Mouse (Mus musculus) liver, postnatal 0 days (tissue): ENCODE measurements around the gene Dlgap3. TPM values are rescaled to one million over a fixed set of nuclear protein-coding genes. Genes with fewer than 3 reads are reported as not detected.

Source experiments
- ATAC-seq: fragments of 200-750 bp; cut with Nextera tagmentation; 2 replicates; pipeline ENCODE4 v1.8.0; 2017; ENCODE audit warnings: mild to moderate bottlenecking, moderate library complexity
- DNase-seq: peaks from one replicate; pipeline ENCODE4 v3.0.0-alpha.2; 2016
- H3K27ac ChIP-seq: fragments of 300-500 bp; sonication (generic); 2 replicates; pipeline ENCODE4 v1.5.1; 2014; ENCODE audit warnings: antibody characterized with exemption, moderate library complexity, mild to moderate bottlenecking, low read depth
- H3K27me3 ChIP-seq: fragments of 300-500 bp; sonication (generic); 2 replicates; pipeline ENCODE4 v1.6.1; 2014; ENCODE audit warnings: low read length, control low read depth, mixed read lengths; ENCODE audit not compliant: insufficient read depth
- H3K36me3 ChIP-seq: fragments of 300-500 bp; sonication (generic); replicated peaks from 2 replicates; pipeline ENCODE4 v1.6.1; 2014; ENCODE audit warnings: mild to moderate bottlenecking, control low read depth, low read length, moderate library complexity, mixed read lengths; ENCODE audit not compliant: insufficient read depth
- H3K4me1 ChIP-seq: fragments of 300-500 bp; sonication (generic); 2 replicates; pipeline ENCODE4 v1.6.1; 2014; ENCODE audit warnings: antibody characterized with exemption, mild to moderate bottlenecking, control low read depth; ENCODE audit not compliant: insufficient read depth
- H3K4me2 ChIP-seq: fragments of 300-500 bp; sonication (generic); 2 replicates; pipeline ENCODE4 v1.6.1; 2014; ENCODE audit warnings: low read depth, mild to moderate bottlenecking, low read length, moderate library complexity, mixed read lengths
- H3K4me3 ChIP-seq: fragments of 300-500 bp; sonication (generic); 2 replicates; pipeline ENCODE4 v1.5.1; 2014; ENCODE audit warnings: low read depth, low read length
- H3K9ac ChIP-seq: fragments of 300-500 bp; sonication (generic); replicated peaks from 2 replicates; pipeline ENCODE4 v1.6.1; 2014; ENCODE audit warnings: mild to moderate bottlenecking, moderate library complexity
- H3K9me3 ChIP-seq: fragments of 300-500 bp; sonication (generic); 2 replicates; pipeline ENCODE4 v1.6.1; 2016; ENCODE audit warnings: mild to moderate bottlenecking, control low read depth, low read length, mixed read lengths
- CTCF ChIP-seq: sonication (generic); IDR thresholded peaks from 2 replicates; pipeline ENCODE4 v1.5.1; 2016; ENCODE audit warnings: antibody characterized with exemption, low read depth
- EP300 ChIP-seq: IDR thresholded peaks from 2 replicates; pipeline ENCODE4 v1.6.1; 2016; ENCODE audit warnings: antibody characterized with exemption, low read depth, mild to moderate bottlenecking
- WGBS: fragments of 180-500 bp; shearing (Covaris S2); extraction: QIAGEN DNeasy Blood & Tissue Kit; methylation state at CpG from one replicate; pipeline ENCODE4 v1.1.7; 2014; ENCODE audit not compliant: insufficient replicate concordance; 5-methylcytosine and 5-hydroxymethylcytosine counted together
- polyA plus RNA-seq: library from polyadenylated mRNA; unstranded; fragments of >200 nt; fragmentation: Nextera tagmentation; extraction: Ambion mirVana; gene quantifications from 2 replicates; pipeline ENCODE4 v1.2.1, GENCODE M21; 2015

The Dlgap3 gene
- polyA plus RNA-seq, 1 experiment from 2014 or later = 0.07 TPM

GRCm38 (mm10) chr4:127138486-127138885 is 30.5 kb upstream of the Dlgap3 start:
- Histone ChIP-seq H3K9ac (no peak overlapping the region), H3K36me3 (no peaks in the 10 kb centered on the region), H3K27me3 (no peaks in the 10 kb centered on the region), H3K4me3 (no peak overlapping the region), H3K4me1 (no peaks in the 10 kb centered on the region), H3K27ac (no peak overlapping the region), H3K9me3 (no peaks in the 10 kb centered on the region), H3K4me2 (no peak overlapping the region)
- TF ChIP-seq CTCF = no peak
- no peak for TF ChIP-seq EP300
- 50% methylated on average over 6 of the region's 6 CpGs for WGBS
- ATAC-seq = no peak
- DNase-seq = no peak

- no peak overlapping the region for H3K4me3 ChIP-seq
- 74% methylated on average over 13 of the region's 13 CpGs for WGBS
- no peaks in the 10 kb centered on the region for H3K9me3 ChIP-seq
- no peak overlapping the region for H3K27ac ChIP-seq
- no peak overlapping the region for H3K4me2 ChIP-seq
- H3K27me3 ChIP-seq = no peaks in the 10 kb centered on the region
- H3K36me3 ChIP-seq = no peaks in the 10 kb centered on the region
- DNase-seq (no peak), ATAC-seq (no peak)
- no peak overlapping the region for H3K9ac ChIP-seq
- no peaks in the 10 kb centered on the region for H3K4me1 ChIP-seq
- no peak for TF ChIP-seq CTCF
- TF ChIP-seq EP300 = no peak
Measured at GRCm38 (mm10) chr4:127150031-127150430, 19.0 kb upstream of the Dlgap3 start.

GRCm38 (mm10) chr4:127153345-127153744 is 15.7 kb upstream of the Dlgap3 start:
- no peak overlapping the region for H3K4me3 ChIP-seq
- no peaks in the 10 kb centered on the region for H3K4me1 ChIP-seq
- no peaks in the 10 kb centered on the region for H3K9me3 ChIP-seq
- no peaks in the 10 kb centered on the region for H3K36me3 ChIP-seq
- H3K27me3 ChIP-seq = no peaks in the 10 kb centered on the region
- no peak for DNase-seq
- H3K27ac ChIP-seq = no peak overlapping the region
- H3K4me2 ChIP-seq = no peak overlapping the region
- H3K9ac ChIP-seq = no peak overlapping the region
- TF ChIP-seq CTCF = no peak
- no peak for TF ChIP-seq EP300
- no peak for ATAC-seq
- 64% methylated on average over 1 of the region's 1 CpGs for WGBS

GRCm38 (mm10) chr4:127155757-127156156 is 13.2 kb upstream of the Dlgap3 start:
- DNase-seq = no peak
- TF ChIP-seq CTCF (peak; percentile 24), EP300 (no peak)
- Histone ChIP-seq H3K27me3 (no peaks in the 10 kb centered on the region), H3K9me3 (no peaks in the 10 kb centered on the region), H3K4me3 (no peak overlapping the region), H3K27ac (no peak overlapping the region), H3K9ac (no peak overlapping the region), H3K4me2 (no peak overlapping the region), H3K36me3 (no peaks in the 10 kb centered on the region), H3K4me1 (no peaks in the 10 kb centered on the region)
- no peak for ATAC-seq
- 52% methylated on average over 5 of the region's 5 CpGs for WGBS

GRCm38 (mm10) chr4:127157746-127158145 is 11.3 kb upstream of the Dlgap3 start:
- Histone ChIP-seq H3K9me3 (no peaks in the 10 kb centered on the region), H3K27me3 (no peaks in the 10 kb centered on the region), H3K36me3 (no peaks in the 10 kb centered on the region), H3K4me3 (no peak overlapping the region), H3K9ac (no peak overlapping the region), H3K4me1 (no peaks in the 10 kb centered on the region), H3K4me2 (no peak overlapping the region), H3K27ac (no peak overlapping the region)
- no peak for TF ChIP-seq CTCF
- no peak for TF ChIP-seq EP300
- no peak for ATAC-seq
- WGBS = 73% methylated on average over 4 of the region's 4 CpGs
- no peak for DNase-seq

GRCm38 (mm10) chr4:127163926-127164325 is 5.1 kb upstream of the Dlgap3 start:
- H3K27me3 ChIP-seq = peaks cover 20% of the 10 kb centered on the region
- 58% methylated on average over 8 of the region's 8 CpGs for WGBS
- H3K36me3 ChIP-seq = no peaks in the 10 kb centered on the region
- H3K4me2 ChIP-seq = no peak overlapping the region
- H3K4me1 ChIP-seq = peaks cover 5% of the 10 kb centered on the region
- DNase-seq (no peak), ATAC-seq (no peak)
- no peak overlapping the region for H3K9ac ChIP-seq
- no peaks in the 10 kb centered on the region for H3K9me3 ChIP-seq
- no peak overlapping the region for H3K27ac ChIP-seq
- H3K4me3 ChIP-seq = no peak overlapping the region
- TF ChIP-seq CTCF (no peak), EP300 (no peak)

GRCm38 (mm10) chr4:127167096-127167495 is 1.9 kb upstream of the Dlgap3 start:
- 72% methylated on average over 5 of the region's 5 CpGs for WGBS
- H3K27me3 ChIP-seq = peaks cover 36% of the 10 kb centered on the region

More at GRCm38 (mm10) chr4:127167096-127167495, 1.9 kb upstream of the Dlgap3 start:
- TF ChIP-seq CTCF (no peak), EP300 (no peak)
- H3K9ac ChIP-seq = no peak overlapping the region
- no peak overlapping the region for H3K4me2 ChIP-seq
- no peaks in the 10 kb centered on the region for H3K9me3 ChIP-seq
- peaks cover 9% of the 10 kb centered on the region for H3K4me1 ChIP-seq
- H3K36me3 ChIP-seq = no peaks in the 10 kb centered on the region
- H3K27ac ChIP-seq = no peak overlapping the region
- ATAC-seq (no peak), DNase-seq (no peak)
- no peak overlapping the region for H3K4me3 ChIP-seq
